In genomic region chr3:29345805-29346204, GRCm38 (mm10) we compare ENCODE assay signal across 23 mouse cellular contexts.
DNase-seq lines count a peak whose midpoint lies in the region; ATAC-seq lines count a peak whose summit lies in the region.
"Had no signal": no experiment of that assay in that cellular context is flagged by ENCODE, and none has a peak within 500 bp of the region (broad histone marks: within the 10 kb centered on the region; RNA-seq: fewer than 3 reads in every experiment).

No protein-coding gene starts in this region.

- H3K9ac ChIP-seq in kidney, embryonic 15.5 days: no peak overlapping the region

- H3K4me1 ChIP-seq in kidney, embryonic 15.5 days: no peaks in the 10 kb centered on the region

- no peak overlapping the region for H3K27ac ChIP-seq in kidney, embryonic 15.5 days

- ATAC-seq in frontal cortex, adult (ENCODE audit: low TSS enrichment): peak; percentile 70; the same call in 1 of the 2 replicates
- 0 out of 2 replicates have a peak, but pooled peaks have one; percentile 54 for ATAC-seq in kidney, embryonic 15.5 days (replicated peaks; ENCODE audit: low FRiP score)
- ATAC-seq: activated CD4-positive, CD25-positive, alpha-beta regulatory T cell, adult 4 months; CD4-positive, CD25-positive, alpha-beta regulatory T cell, adult 4 months; Patski had no signal

- no peak overlapping the region for H3K4me2 ChIP-seq in kidney, embryonic 15.5 days

- no peaks in the 10 kb centered on the region for H3K36me3 ChIP-seq in kidney, embryonic 15.5 days
- H3K36me3 ChIP-seq: G1E had no signal

- WGBS in kidney, embryonic 15.5 days: 70% methylated on average over 3 of the region's 3 CpGs

- no peaks in the 10 kb centered on the region for H3K9me3 ChIP-seq in kidney, embryonic 15.5 days (replicated peaks)
- H3K9me3 ChIP-seq: G1E had no signal

- H3K4me3 ChIP-seq in kidney, embryonic 15.5 days (replicated peaks): no peak overlapping the region

- H3K27me3 ChIP-seq in kidney, embryonic 15.5 days: no peaks in the 10 kb centered on the region
- H3K27me3 ChIP-seq: CH12.LX had no signal

- no peak for DNase-seq in frontal cortex, postnatal 14 days (ENCODE audit: low spot score in 2 of 2)
- no peak for DNase-seq in kidney, postnatal 36 days
- peak; percentile 15 for DNase-seq in layer of hippocampus, adult 9-11 months
- no peak for DNase-seq in layer of hippocampus, postnatal 36 days
- DNase-seq in brain, adult 2 months (ENCODE audit: low read depth, low spot score): peak; percentile 17
- no peak for DNase-seq in cerebellum, postnatal 14 days
- DNase-seq: adrenal gland, adult 2 months; adrenal gland, adult 8-10 months; adrenal gland, postnatal 10 days; adrenal gland, postnatal 14 days; adrenal gland, postnatal 25 days; adrenal gland, postnatal 36 days; B cell, adult 2 months; cerebellum, adult 11 months; cerebellum, adult 11-12 months; cerebellum, adult 18-20 months had no signal

Comparison
In these comparisons a context has a peak if more than half of its experiments do, and no peak if none do; other contexts are left out.
1. DNase-seq: peak in layer of hippocampus, adult 9-11 months (single experiment) and brain, adult 2 months (single experiment); none in frontal cortex, postnatal 14 days (0 of 2), kidney, postnatal 36 days (0 of 2), layer of hippocampus, postnatal 36 days (0 of 2) and cerebellum, postnatal 14 days (0 of 2).